In genomic region chr2:147877543-147877904, GRCm38 (mm10) we compare ENCODE assay signal across 7 mouse cellular contexts.
DNase-seq lines count a peak whose midpoint lies in the region; ATAC-seq and TF ChIP-seq lines count a peak whose summit lies in the region.

No protein-coding gene starts in this region.

- H3K9ac ChIP-seq in lung, embryonic 16.5 days (ENCODE audit: low read length), result peak overlapping the region; percentile 31
- H3K9ac ChIP-seq in forebrain, postnatal 0 days, result no peak overlapping the region
- no peak overlapping the region for H3K9ac ChIP-seq in liver, embryonic 13.5 days
- H3K9ac ChIP-seq in stomach, postnatal 0 days (ENCODE audit: low read length), result no peak overlapping the region

- no peak for TF ChIP-seq CTCF in forebrain, postnatal 0 days (IDR thresholded peaks at IDR 0.05; ENCODE audit: low read depth)
- no peak for TF ChIP-seq CTCF in stomach, postnatal 0 days (IDR thresholded peaks at IDR 0.05; ENCODE audit: low read depth)
- TF ChIP-seq CTCF in gastrocnemius, adult 2 months (IDR thresholded peaks at IDR 0.05), result no peak

- no peak for DNase-seq in lung, postnatal 4 days
- DNase-seq in forebrain, postnatal 0 days, result peak; percentile 19
- DNase-seq in liver, embryonic 13.5 days, result no peak
- DNase-seq in stomach, postnatal 0 days (ENCODE audit: low spot score), result no peak
- DNase-seq in gastrocnemius, postnatal 4 days (ENCODE audit: low spot score in 2 of 2), result no peak
- DNase-seq in gastrocnemius, adult 2 months, result no peak

- peak overlapping the region; percentile 42 for H3K4me3 ChIP-seq in lung, embryonic 16.5 days (ENCODE audit: low read length)
- H3K4me3 ChIP-seq in forebrain, postnatal 0 days (ENCODE audit: low read depth, low read length), result peak overlapping the region; percentile 42
- no peak overlapping the region for H3K4me3 ChIP-seq in liver, embryonic 13.5 days (replicated peaks)
- peak overlapping the region; percentile 38 for H3K4me3 ChIP-seq in stomach, postnatal 0 days (ENCODE audit: low read depth, low read length)
- H3K4me3 ChIP-seq in gastrocnemius, adult 2 months, result no peak overlapping the region; the same call in 1 of the 2 replicates

- no peaks in the 10 kb centered on the region for H3K9me3 ChIP-seq in lung, embryonic 16.5 days (ENCODE audit: control insufficient read depth, low read length)
- H3K9me3 ChIP-seq in forebrain, postnatal 0 days (ENCODE audit: low read length), result no peaks in the 10 kb centered on the region
- H3K9me3 ChIP-seq in liver, embryonic 13.5 days (replicated peaks), result no peaks in the 10 kb centered on the region
- H3K9me3 ChIP-seq in stomach, postnatal 0 days (ENCODE audit: control insufficient read depth, low read length), result no peaks in the 10 kb centered on the region

- H3K4me2 ChIP-seq in lung, embryonic 16.5 days (ENCODE audit: low read depth, low read length), result peak overlapping the region; percentile 52
- peak overlapping the region; percentile 71 for H3K4me2 ChIP-seq in forebrain, postnatal 0 days (ENCODE audit: low read depth)
- peak overlapping the region; percentile 53 for H3K4me2 ChIP-seq in liver, embryonic 13.5 days
- peak overlapping the region; percentile 65 for H3K4me2 ChIP-seq in stomach, postnatal 0 days (replicated peaks; ENCODE audit: low read depth)

- ATAC-seq in lung, embryonic 16.5 days (ENCODE audit: low read depth), result no peak
- ATAC-seq in forebrain, postnatal 0 days, result no peak
- no peak for ATAC-seq in liver, embryonic 13.5 days (ENCODE audit: low read depth)
- no peak for ATAC-seq in stomach, postnatal 0 days (ENCODE audit: low FRiP score, low TSS enrichment)

- no peaks in the 10 kb centered on the region for H3K36me3 ChIP-seq in lung, embryonic 16.5 days (ENCODE audit: control insufficient read depth, insufficient read depth, low read length)
- H3K36me3 ChIP-seq in forebrain, postnatal 0 days (ENCODE audit: insufficient read depth), result no peaks in the 10 kb centered on the region
- no peaks in the 10 kb centered on the region for H3K36me3 ChIP-seq in liver, embryonic 13.5 days
- H3K36me3 ChIP-seq in stomach, postnatal 0 days (ENCODE audit: control insufficient read depth, insufficient read depth, low read length), result no peaks in the 10 kb centered on the region

- intact Hi-C loops in gastrocnemius, adult 2 months (cut with DNase I), result no loop called here

- H3K4me1 ChIP-seq in lung, embryonic 16.5 days (replicated peaks; ENCODE audit: control insufficient read depth, insufficient read depth, low read length), result peaks cover 15% of the 10 kb centered on the region
- H3K4me1 ChIP-seq in forebrain, postnatal 0 days (ENCODE audit: insufficient read depth), result peaks cover 14% of the 10 kb centered on the region
- 0 out of 2 replicates have a peak, but pooled peaks cover 2% of the 10 kb centered on the region for H3K4me1 ChIP-seq in liver, embryonic 13.5 days (replicated peaks)
- peaks cover 6% of the 10 kb centered on the region; the same call in 1 of the 2 replicates for H3K4me1 ChIP-seq in stomach, postnatal 0 days (replicated peaks; ENCODE audit: control insufficient read depth, insufficient read depth)

- TF ChIP-seq EP300 in stomach, postnatal 0 days (optimal IDR thresholded peaks at IDR 0.05), result no peak

- peak overlapping the region; percentile 43 for H3K27ac ChIP-seq in lung, embryonic 16.5 days (ENCODE audit: low read length)
- no peak overlapping the region for H3K27ac ChIP-seq in forebrain, postnatal 0 days (ENCODE audit: low read depth, low read length)
- no peak overlapping the region for H3K27ac ChIP-seq in liver, embryonic 13.5 days
- H3K27ac ChIP-seq in stomach, postnatal 0 days (replicated peaks), result no peak overlapping the region
- no peak overlapping the region for H3K27ac ChIP-seq in gastrocnemius, adult 2 months

- H3K27me3 ChIP-seq in lung, embryonic 16.5 days (ENCODE audit: control insufficient read depth, insufficient read depth, low read depth, low read length), result no peaks in the 10 kb centered on the region
- H3K27me3 ChIP-seq in forebrain, postnatal 0 days (ENCODE audit: insufficient read depth, low read length), result no peaks in the 10 kb centered on the region
- no peaks in the 10 kb centered on the region for H3K27me3 ChIP-seq in liver, embryonic 13.5 days
- no peaks in the 10 kb centered on the region for H3K27me3 ChIP-seq in stomach, postnatal 0 days (ENCODE audit: control insufficient read depth, insufficient read depth, low read length)

- 4% methylated on average over 4 of the region's 4 CpGs for WGBS in lung, embryonic 16.5 days
- WGBS in forebrain, postnatal 0 days, result 5% methylated on average over 4 of the region's 4 CpGs
- 16% methylated on average over 4 of the region's 4 CpGs for WGBS in liver, embryonic 13.5 days (ENCODE audit: insufficient replicate concordance)
- 7% methylated on average over 4 of the region's 4 CpGs for WGBS in stomach, postnatal 0 days

Comparison
In these comparisons a context has a peak if more than half of its experiments do, and no peak if none do; other contexts are left out.
1. H3K4me3 ChIP-seq: peak in lung, embryonic 16.5 days (single experiment), forebrain, postnatal 0 days (single experiment) and stomach, postnatal 0 days (single experiment); none in liver, embryonic 13.5 days (single experiment) and gastrocnemius, adult 2 months (single experiment).
2. Peak in every context shown above with its lines, with median percentiles within 50 percentile points of each other: H3K4me2 ChIP-seq.